Mouse (Mus musculus): ENCODE data around the gene Cdk6. TPM values are rescaled to one million over a fixed set of nuclear protein-coding genes. Genes with fewer than 3 reads are reported as not detected.

Gene Cdk6
- polyA plus RNA-seq, 1 experiment from 2014 or later: 14.1 TPM

- no peak overlapping the region for H3K4me3 ChIP-seq (ENCODE audit: low read depth, low read length)
- 0 out of 2 replicates have a peak, but pooled peaks cover 4% of the 10 kb centered on the region for H3K4me1 ChIP-seq (ENCODE audit: control insufficient read depth, insufficient read depth, low read length)
- no peaks in the 10 kb centered on the region for H3K9me3 ChIP-seq (ENCODE audit: control insufficient read depth, low read length)
- H3K36me3 ChIP-seq (ENCODE audit: control insufficient read depth, insufficient read depth, low read length): no peaks in the 10 kb centered on the region
- H3K27me3 ChIP-seq (ENCODE audit: control insufficient read depth, insufficient read depth, low read length): no peaks in the 10 kb centered on the region
- H3K9ac ChIP-seq (ENCODE audit: low read length): no peak overlapping the region
- no peak overlapping the region for H3K4me2 ChIP-seq (ENCODE audit: low read depth)
- ATAC-seq (ENCODE audit: insufficient read depth, low FRiP score, low TSS enrichment) (no peak), DNase-seq (ENCODE audit: low spot score) (no peak)
- WGBS: 90% methylated on average over 5 of the region's 5 CpGs
- H3K27ac ChIP-seq (ENCODE audit: low read depth, low read length): no peak overlapping the region
Measured at GRCm38 (mm10) chr5:3500298-3500697, 159.0 kb downstream of the Cdk6 start.

GRCm38 (mm10) chr5:3500957-3501563, 159.8 kb downstream of the Cdk6 start:
- H3K4me3 ChIP-seq (ENCODE audit: low read depth, low read length): no peak overlapping the region
- H3K9me3 ChIP-seq (ENCODE audit: control insufficient read depth, low read length): no peaks in the 10 kb centered on the region
- H3K36me3 ChIP-seq (ENCODE audit: control insufficient read depth, insufficient read depth, low read length): no peaks in the 10 kb centered on the region
- no peaks in the 10 kb centered on the region for H3K27me3 ChIP-seq (ENCODE audit: control insufficient read depth, insufficient read depth, low read length)
- 58% methylated on average over 8 of the region's 8 CpGs for WGBS
- H3K27ac ChIP-seq (ENCODE audit: low read depth, low read length): no peak overlapping the region
- no peak overlapping the region for H3K9ac ChIP-seq (ENCODE audit: low read length)
- 0 out of 2 replicates have a peak, but pooled peaks cover 4% of the 10 kb centered on the region for H3K4me1 ChIP-seq (ENCODE audit: control insufficient read depth, insufficient read depth, low read length)
- H3K4me2 ChIP-seq (ENCODE audit: low read depth): no peak overlapping the region
- no peak for ATAC-seq (ENCODE audit: insufficient read depth, low FRiP score, low TSS enrichment)
- DNase-seq (ENCODE audit: low spot score): no peak

- 15% methylated on average over 8 of the region's 8 CpGs for WGBS
- ATAC-seq (ENCODE audit: insufficient read depth, low FRiP score, low TSS enrichment) (no peak), DNase-seq (ENCODE audit: low spot score) (no peak)
- Histone ChIP-seq H3K27ac (ENCODE audit: low read depth, low read length) (no peak overlapping the region), H3K9me3 (ENCODE audit: control insufficient read depth, low read length) (no peaks in the 10 kb centered on the region), H3K36me3 (ENCODE audit: control insufficient read depth, insufficient read depth, low read length) (no peaks in the 10 kb centered on the region), H3K4me2 (ENCODE audit: low read depth) (no peak overlapping the region), H3K9ac (ENCODE audit: low read length) (no peak overlapping the region), H3K4me3 (ENCODE audit: low read depth, low read length) (no peak overlapping the region), H3K27me3 (ENCODE audit: control insufficient read depth, insufficient read depth, low read length) (no peaks in the 10 kb centered on the region), H3K4me1 (ENCODE audit: control insufficient read depth, insufficient read depth, low read length) (0 out of 2 replicates have a peak, but pooled peaks cover 4% of the 10 kb centered on the region)
Measured at GRCm38 (mm10) chr5:3501564-3502001, 160.3 kb downstream of the Cdk6 start.

- 0 out of 2 replicates have a peak, but pooled peaks cover 4% of the 10 kb centered on the region for H3K4me1 ChIP-seq (ENCODE audit: control insufficient read depth, insufficient read depth, low read length)
- H3K9me3 ChIP-seq (ENCODE audit: control insufficient read depth, low read length): no peaks in the 10 kb centered on the region
- no peaks in the 10 kb centered on the region for H3K36me3 ChIP-seq (ENCODE audit: control insufficient read depth, insufficient read depth, low read length)
- no peak for DNase-seq (ENCODE audit: low spot score)
- ATAC-seq (ENCODE audit: insufficient read depth, low FRiP score, low TSS enrichment): no peak
- H3K27me3 ChIP-seq (ENCODE audit: control insufficient read depth, insufficient read depth, low read length): no peaks in the 10 kb centered on the region
- no peak overlapping the region for H3K4me2 ChIP-seq (ENCODE audit: low read depth)
- no peak overlapping the region for H3K4me3 ChIP-seq (ENCODE audit: low read depth, low read length)
- no peak overlapping the region for H3K9ac ChIP-seq (ENCODE audit: low read length)
- WGBS: 60% methylated on average over 11 of the region's 11 CpGs
- no peak overlapping the region for H3K27ac ChIP-seq (ENCODE audit: low read depth, low read length)
Measured at GRCm38 (mm10) chr5:3502610-3503350, 161.5 kb downstream of the Cdk6 start.

- Histone ChIP-seq H3K4me2 (ENCODE audit: low read depth) (no peak overlapping the region), H3K27me3 (ENCODE audit: control insufficient read depth, insufficient read depth, low read length) (no peaks in the 10 kb centered on the region), H3K4me3 (ENCODE audit: low read depth, low read length) (no peak overlapping the region), H3K9me3 (ENCODE audit: control insufficient read depth, low read length) (no peaks in the 10 kb centered on the region), H3K36me3 (ENCODE audit: control insufficient read depth, insufficient read depth, low read length) (no peaks in the 10 kb centered on the region), H3K9ac (ENCODE audit: low read length) (no peak overlapping the region), H3K4me1 (ENCODE audit: control insufficient read depth, insufficient read depth, low read length) (0 out of 2 replicates have a peak, but pooled peaks cover 4% of the 10 kb centered on the region), H3K27ac (ENCODE audit: low read depth, low read length) (no peak overlapping the region)
- DNase-seq (ENCODE audit: low spot score) (no peak), ATAC-seq (ENCODE audit: insufficient read depth, low FRiP score, low TSS enrichment) (no peak)
- WGBS: 83% methylated on average over 4 of the region's 4 CpGs
Measured at GRCm38 (mm10) chr5:3503373-3503772, 162.1 kb downstream of the Cdk6 start.

- DNase-seq (ENCODE audit: low spot score) (no peak), ATAC-seq (ENCODE audit: insufficient read depth, low FRiP score, low TSS enrichment) (no peak)
- 87% methylated on average over 9 of the region's 9 CpGs for WGBS
- Histone ChIP-seq H3K27me3 (ENCODE audit: control insufficient read depth, insufficient read depth, low read length) (no peaks in the 10 kb centered on the region), H3K9me3 (ENCODE audit: control insufficient read depth, low read length) (no peaks in the 10 kb centered on the region), H3K9ac (ENCODE audit: low read length) (no peak overlapping the region), H3K27ac (ENCODE audit: low read depth, low read length) (no peak overlapping the region), H3K4me1 (ENCODE audit: control insufficient read depth, insufficient read depth, low read length) (0 out of 2 replicates have a peak, but pooled peaks cover 4% of the 10 kb centered on the region), H3K36me3 (ENCODE audit: control insufficient read depth, insufficient read depth, low read length) (no peaks in the 10 kb centered on the region), H3K4me3 (ENCODE audit: low read depth, low read length) (no peak overlapping the region), H3K4me2 (ENCODE audit: low read depth) (no peak overlapping the region)
Measured at GRCm38 (mm10) chr5:3503836-3504323, 162.6 kb downstream of the Cdk6 start.

- Histone ChIP-seq H3K4me2 (ENCODE audit: low read depth) (no peak overlapping the region), H3K9me3 (ENCODE audit: control insufficient read depth, low read length) (no peaks in the 10 kb centered on the region), H3K27me3 (ENCODE audit: control insufficient read depth, insufficient read depth, low read length) (no peaks in the 10 kb centered on the region), H3K4me3 (ENCODE audit: low read depth, low read length) (no peak overlapping the region), H3K4me1 (ENCODE audit: control insufficient read depth, insufficient read depth, low read length) (0 out of 2 replicates have a peak, but pooled peaks cover 4% of the 10 kb centered on the region), H3K9ac (ENCODE audit: low read length) (no peak overlapping the region), H3K36me3 (ENCODE audit: control insufficient read depth, insufficient read depth, low read length) (no peaks in the 10 kb centered on the region), H3K27ac (ENCODE audit: low read depth, low read length) (no peak overlapping the region)
- DNase-seq (ENCODE audit: low spot score): no peak
- ATAC-seq (ENCODE audit: insufficient read depth, low FRiP score, low TSS enrichment): no peak
- WGBS: 75% methylated on average over 4 of the region's 4 CpGs
Measured at GRCm38 (mm10) chr5:3504453-3504852, 163.2 kb downstream of the Cdk6 start.

GRCm38 (mm10) chr5:3505553-3505952, 164.3 kb downstream of the Cdk6 start:
- 0 out of 2 replicates have a peak, but pooled peaks cover 4% of the 10 kb centered on the region for H3K4me1 ChIP-seq (ENCODE audit: control insufficient read depth, insufficient read depth, low read length)
- no peaks in the 10 kb centered on the region for H3K27me3 ChIP-seq (ENCODE audit: control insufficient read depth, insufficient read depth, low read length)
- H3K4me2 ChIP-seq (ENCODE audit: low read depth): no peak overlapping the region
- 77% methylated on average over 2 of the region's 2 CpGs for WGBS
- H3K9ac ChIP-seq (ENCODE audit: low read length): no peak overlapping the region
- H3K27ac ChIP-seq (ENCODE audit: low read depth, low read length): no peak overlapping the region
- H3K4me3 ChIP-seq (ENCODE audit: low read depth, low read length): no peak overlapping the region
- no peaks in the 10 kb centered on the region for H3K36me3 ChIP-seq (ENCODE audit: control insufficient read depth, insufficient read depth, low read length)
- DNase-seq (ENCODE audit: low spot score): no peak
- ATAC-seq (ENCODE audit: insufficient read depth, low FRiP score, low TSS enrichment): no peak
- no peaks in the 10 kb centered on the region for H3K9me3 ChIP-seq (ENCODE audit: control insufficient read depth, low read length)
